Mouse (Mus musculus): ENCODE data around the gene Syn3.

- TF ChIP-seq EP300 (IDR thresholded peaks at IDR 0.05; ENCODE audit: low read depth) (peak; percentile 54; the same call in 1 of the 2 replicates), CTCF (IDR thresholded peaks at IDR 0.05; ENCODE audit: low read depth) (no peak)
Measured at GRCm38 (mm10) chr10:86351287-86351686, 147.4 kb downstream of the Syn3 start.
